Mouse (Mus musculus) spleen, adult 2 months (tissue): ENCODE measurements around the gene Olfr319.

Source experiments
- CTCF ChIP-seq: fragments of 200-500 bp; IDR thresholded peaks from 2 replicates; pipeline ENCODE4 v1.5.1; 2011; ENCODE audit warnings: mild to moderate bottlenecking, inconsistent platforms; ENCODE audit not compliant: insufficient read depth, insufficient read length, insufficient replicate concordance; ENCODE audit errors: extremely low read depth
- POLR2A ChIP-seq: fragments of 200-500 bp; IDR thresholded peaks from 2 replicates; pipeline ENCODE4 v1.6.1; 2011; ENCODE audit warnings: low read depth, low read length, inconsistent platforms

GRCm38 (mm10) chr11:58680799-58681198 lies 18.2 kb upstream of the Olfr319 start, which contains the start of gene Olfr320:
- TF ChIP-seq CTCF: no peak
- no peak for TF ChIP-seq POLR2A
